ENCODE assay signal across 10 mouse cellular contexts in genomic region chr10:60029387-60029786, GRCm38 (mm10).
"Had no signal": no experiment of that assay in that cellular context is flagged by ENCODE, and none has a peak within 500 bp of the region (broad histone marks: within the 10 kb centered on the region; RNA-seq: fewer than 3 reads in every experiment).

No protein-coding gene starts in this region.

- H3K9me3 ChIP-seq: limb, embryonic 10.5 days; liver, embryonic 15.5 days; midbrain, embryonic 12.5 days; neural tube, embryonic 15.5 days had no signal

- DNase-seq: lung, adult 2 months; thymus, postnatal 14 days had no signal

- H3K4me1 ChIP-seq: liver, embryonic 15.5 days had no signal

- H3K4me2 ChIP-seq: liver, embryonic 11.5 days; liver, embryonic 15.5 days; midbrain, embryonic 12.5 days; neural tube, embryonic 15.5 days had no signal

- H3K27ac ChIP-seq: left cerebral cortex, adult 2 months; liver, embryonic 15.5 days; macrophage; midbrain, embryonic 12.5 days had no signal

- H3K36me3 ChIP-seq: limb, embryonic 10.5 days; liver, embryonic 15.5 days; midbrain, embryonic 12.5 days; neural tube, embryonic 15.5 days had no signal

- H3K9ac ChIP-seq: liver, embryonic 15.5 days; midbrain, embryonic 12.5 days; neural tube, embryonic 15.5 days had no signal

- H3K4me3 ChIP-seq: left cerebral cortex, adult 2 months; limb, embryonic 10.5 days; liver, embryonic 15.5 days; midbrain, embryonic 12.5 days; neural tube, embryonic 15.5 days had no signal

- H3K27me3 ChIP-seq: liver, embryonic 15.5 days; midbrain, embryonic 12.5 days; neural tube, embryonic 15.5 days had no signal

- ATAC-seq: lung, postnatal 0 days had no signal
